Mouse (Mus musculus) bone marrow, adult 2 months (tissue): ENCODE measurements around the gene Prkd1. TPM values are rescaled to one million over a fixed set of nuclear protein-coding genes. Genes with fewer than 3 reads are reported as not detected.

Experiments
- H3K27ac ChIP-seq: fragments of 200-500 bp; 2 replicates; pipeline ENCODE4 v1.5.1; 2012; ENCODE audit warnings: low read depth, mild to moderate bottlenecking, control low read depth, inconsistent platforms, low read length; ENCODE audit not compliant: control insufficient read depth, poor library complexity, insufficient read depth
- H3K4me1 ChIP-seq: fragments of 200-500 bp; 2 replicates; pipeline ENCODE4 v1.6.1; 2011; ENCODE audit warnings: low read length; ENCODE audit not compliant: control insufficient read depth, insufficient read depth
- H3K4me3 ChIP-seq: fragments of 200-500 bp; replicated peaks from 2 replicates; pipeline ENCODE3; 2011; ENCODE audit warnings: mild to moderate bottlenecking, low read depth, low read length, control low read depth; ENCODE audit not compliant: control insufficient read depth
- CTCF ChIP-seq: fragments of 200-500 bp; IDR thresholded peaks from 2 replicates; pipeline ENCODE4 v1.5.1; 2011; ENCODE audit warnings: low read length, control low read depth; ENCODE audit not compliant: control insufficient read depth, insufficient read depth
- POLR2A ChIP-seq: fragments of 200-500 bp; IDR thresholded peaks from 2 replicates; pipeline ENCODE4 v1.6.1; 2011; ENCODE audit warnings: low read depth, mild to moderate bottlenecking, control low read depth, low read length, borderline replicate concordance; ENCODE audit not compliant: control insufficient read depth
- WGBS: fragments of 180-500 bp; shearing (Covaris S2); methylation state at CpG from one replicate; pipeline ENCODE4 v1.1.7; 2018; 5-methylcytosine and 5-hydroxymethylcytosine counted together
- polyA plus RNA-seq: library from polyadenylated mRNA; stranded (reverse); fragments of >200 nt; gene quantifications from 2 replicates; pipeline ENCODE4 v1.2.4, GENCODE M21; 2011; ENCODE audit warnings: low replicate concordance; ENCODE audit not compliant: missing spikeins, insufficient read depth, insufficient read length

The Prkd1 gene
- polyA plus RNA-seq, 1 experiment = 0.55 TPM

- Histone ChIP-seq H3K4me3 (no peak overlapping the region), H3K4me1 (no peaks in the 10 kb centered on the region), H3K27ac (no peak overlapping the region)
- no peak for TF ChIP-seq CTCF
- TF ChIP-seq POLR2A = no peak
- 57% methylated on average over 4 of the region's 4 CpGs for WGBS
These were observed 137.2 kb downstream of the Prkd1 start for GRCm38 (mm10) chr12:50511486-50512225.

DNA sequence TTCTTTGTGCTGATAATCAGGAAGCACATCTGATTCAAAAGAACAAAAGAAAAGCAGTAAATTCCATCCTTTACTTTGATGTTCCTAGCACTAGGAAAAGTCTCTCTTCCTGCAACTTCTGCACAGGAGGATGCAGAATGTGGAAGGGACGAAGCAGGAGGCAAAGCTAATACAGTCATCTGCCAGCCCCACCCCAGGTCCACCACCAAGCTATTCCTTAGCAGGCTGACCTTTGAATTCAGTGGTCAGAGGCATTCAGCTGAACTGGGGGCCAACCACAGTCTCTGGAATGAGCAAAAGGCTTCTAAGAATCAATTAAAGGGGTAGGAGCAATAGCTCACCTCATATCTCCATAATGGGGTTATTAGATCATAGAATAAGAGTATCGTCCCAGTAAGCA, 140.1 kb downstream of the Prkd1 start:
- no peak overlapping the region for H3K27ac ChIP-seq
- no peaks in the 10 kb centered on the region for H3K4me1 ChIP-seq
- H3K4me3 ChIP-seq = no peak overlapping the region
- WGBS = 67% methylated on average over 2 of the region's 2 CpGs
- no peak for TF ChIP-seq CTCF

GRCm38 (mm10) chr12:50499796-50500504, 148.9 kb downstream of the Prkd1 start:
- WGBS = 81% methylated on average over 3 of the region's 3 CpGs

GRCm38 (mm10) chr12:50496006-50496405, 152.9 kb downstream of the Prkd1 start:
- H3K4me1 ChIP-seq = no peaks in the 10 kb centered on the region
- no peak overlapping the region for H3K4me3 ChIP-seq
- H3K27ac ChIP-seq = no peak overlapping the region
- WGBS = 70% methylated on average over 3 of the region's 3 CpGs
- no peak for TF ChIP-seq CTCF
- TF ChIP-seq POLR2A = no peak

More at GRCm38 (mm10) chr12:50499796-50500504, 148.9 kb downstream of the Prkd1 start:
- no peak overlapping the region for H3K27ac ChIP-seq
- H3K4me3 ChIP-seq = no peak overlapping the region
- TF ChIP-seq POLR2A = no peak
- no peak for TF ChIP-seq CTCF
- H3K4me1 ChIP-seq = no peaks in the 10 kb centered on the region

DNA sequence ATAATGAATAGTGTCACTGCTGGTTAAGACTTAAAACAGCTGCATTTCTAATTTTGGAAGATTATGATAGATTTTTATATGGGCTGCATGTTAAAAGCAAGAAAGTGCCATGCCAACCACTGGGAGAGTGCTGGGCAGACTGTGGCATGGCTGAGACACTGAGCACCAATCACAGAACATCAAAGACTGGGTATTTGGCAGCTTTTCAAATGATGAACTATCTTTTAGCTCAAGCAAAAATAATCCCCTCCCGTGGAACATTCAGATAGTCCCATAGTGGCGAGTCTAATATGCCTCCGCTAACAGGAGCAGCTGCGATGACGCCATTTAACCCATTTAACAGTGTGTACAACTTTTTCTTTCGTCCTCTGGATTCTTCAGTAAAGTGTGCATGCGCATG, 169.1 kb downstream of the Prkd1 start:
- Histone ChIP-seq H3K4me3 (no peak overlapping the region), H3K27ac (no peak overlapping the region)
- 78% methylated on average over 7 of the region's 7 CpGs for WGBS

DNA sequence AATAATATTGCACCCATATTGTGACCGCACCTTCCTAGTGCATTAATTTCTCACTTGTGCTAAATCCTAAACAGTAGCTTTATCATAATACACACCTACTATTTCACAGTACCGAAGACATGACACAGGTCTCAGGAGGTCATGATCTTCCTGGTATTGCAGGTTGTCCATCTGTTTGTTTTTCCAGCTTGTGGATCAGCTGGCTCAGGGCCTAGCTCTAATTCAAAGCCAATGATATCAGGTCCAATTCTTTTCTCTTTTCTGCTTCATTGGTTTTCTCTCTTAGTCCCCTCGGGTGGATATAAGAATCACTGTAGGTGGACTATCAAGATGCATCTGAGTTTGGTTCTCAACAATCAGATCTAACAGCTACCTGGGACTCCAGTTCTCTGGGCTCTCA, 191.7 kb downstream of the Prkd1 start:
- Histone ChIP-seq H3K4me1 (no peaks in the 10 kb centered on the region), H3K27ac (no peak overlapping the region), H3K4me3 (no peak overlapping the region)
- TF ChIP-seq POLR2A (no peak), CTCF (no peak)
- 86% methylated on average over 3 of the region's 3 CpGs for WGBS

More for the DNA sequence above, 169.1 kb downstream of the Prkd1 start:
- TF ChIP-seq POLR2A (no peak), CTCF (no peak)
- H3K4me1 ChIP-seq = no peaks in the 10 kb centered on the region

GRCm38 (mm10) chr12:50451761-50452160, 197.1 kb downstream of the Prkd1 start:
- Histone ChIP-seq H3K4me3 (no peak overlapping the region), H3K4me1 (no peaks in the 10 kb centered on the region), H3K27ac (no peak overlapping the region)
- WGBS = 88% methylated on average over 3 of the region's 3 CpGs
- TF ChIP-seq CTCF (no peak), POLR2A (no peak)

- no peak overlapping the region for H3K27ac ChIP-seq
- no peaks in the 10 kb centered on the region for H3K4me1 ChIP-seq
- no peak overlapping the region for H3K4me3 ChIP-seq
- TF ChIP-seq CTCF (no peak), POLR2A (no peak)
- WGBS = 80% methylated on average over 6 of the region's 6 CpGs
These were observed 212.2 kb downstream of the Prkd1 start for GRCm38 (mm10) chr12:50436660-50437059.
